Mouse (Mus musculus): ENCODE data around the gene Rbfox3. TPM values are rescaled to one million over a fixed set of nuclear protein-coding genes. Genes with fewer than 3 reads are reported as not detected.

Gene Rbfox3
- total and polyA plus RNA-seq, 3 experiments, result not detected

- H3K27me3 ChIP-seq (replicated peaks), result peaks cover 81% of the 10 kb centered on the region
- no peak overlapping the region for H3K9ac ChIP-seq (ENCODE audit: insufficient read depth, low read depth)
- in situ Hi-C loops (cut with MboI; ENCODE audit: low pct_ligation_motif_present, low pct_unique_long_range_greater_than_20kb, low sequenced_read_pairs), result no loop called here
Measured at GRCm38 (mm10) chr11:118770789-118771188, 140.6 kb downstream of the Rbfox3 start.

GRCm38 (mm10) chr11:118769542-118769941 is 141.9 kb downstream of the Rbfox3 start:
- Histone ChIP-seq H3K36me3 (replicated peaks in 1 of 2; ENCODE audit: control insufficient read depth in 1 of 2, insufficient read depth in 1 of 2, low read length in 1 of 2) (no peaks in the 10 kb centered on the region), H3K79me2 (replicated peaks; ENCODE audit: control insufficient read depth, extremely low read depth, insufficient read depth, poor library complexity, severe bottlenecking) (no peaks in the 10 kb centered on the region), H3K4me2 (ENCODE audit: insufficient read depth, low read depth, poor library complexity, severe bottlenecking) (no peak overlapping the region), H3K4me3 (replicated peaks in 1 of 3; ENCODE audit: low read depth in 2 of 3, low read length in 2 of 3, poor library complexity in 1 of 3) (no peak overlapping the region), H3K27ac (ENCODE audit: insufficient read depth, low read depth) (no peak overlapping the region), H3K4me1 (ENCODE audit: control insufficient read depth in 1 of 2, insufficient read depth in 2 of 2) (no peaks in the 10 kb centered on the region), H3K9ac (ENCODE audit: insufficient read depth, low read depth) (no peak overlapping the region), H3K27me3 (replicated peaks) (peaks cover 90% of the 10 kb centered on the region), H3K9me3 (replicated peaks; ENCODE audit: low read length) (no peaks in the 10 kb centered on the region)
- in situ Hi-C loops (cut with MboI; ENCODE audit: low pct_ligation_motif_present, low pct_unique_long_range_greater_than_20kb, low sequenced_read_pairs) (no loop called here), dilution Hi-C loops (cut with MboI; ENCODE audit: extremely low pct_ligation_motif_present, extremely low pct_unique_long_range_greater_than_20kb, low sequenced_read_pairs) (no loop called here)
- DNase-seq (ENCODE audit: extremely low read depth), result no peak
- TF ChIP-seq KAT2A (IDR thresholded peaks at IDR 0.05; ENCODE audit: insufficient replicate concordance, low read length), result no peak
- TF ChIP-seq USF1 (IDR thresholded peaks at IDR 0.05; ENCODE audit: low read depth, low read length), result no peak
- no peak for TF ChIP-seq IRF4 (IDR thresholded peaks at IDR 0.05; ENCODE audit: low read depth, low read length)
- TF ChIP-seq ZC3H11A (IDR thresholded peaks at IDR 0.05; ENCODE audit: low read depth, low read length), result no peak
- no peak for TF ChIP-seq CHD1 (IDR thresholded peaks at IDR 0.05; ENCODE audit: low read depth, low read length)
- no peak for TF ChIP-seq SIN3A (IDR thresholded peaks at IDR 0.05; ENCODE audit: low read length)
- no peak for TF ChIP-seq E2F4 (IDR thresholded peaks at IDR 0.05; ENCODE audit: insufficient replicate concordance, low read depth, low read length)
- TF ChIP-seq HCFC1 (IDR thresholded peaks at IDR 0.05; ENCODE audit: low read depth, low read length), result no peak
- TF ChIP-seq NRF1 (IDR thresholded peaks at IDR 0.05; ENCODE audit: low read depth, low read length), result no peak
- TF ChIP-seq NELFE (IDR thresholded peaks at IDR 0.05; ENCODE audit: low read depth, low read length), result no peak

More at GRCm38 (mm10) chr11:118770789-118771188, 140.6 kb downstream of the Rbfox3 start:
- Histone ChIP-seq H3K4me2 (ENCODE audit: insufficient read depth, low read depth, poor library complexity, severe bottlenecking) (no peak overlapping the region), H3K4me3 (replicated peaks in 1 of 3; ENCODE audit: low read depth in 2 of 3, low read length in 2 of 3, poor library complexity in 1 of 3) (no peak overlapping the region), H3K36me3 (replicated peaks in 1 of 2; ENCODE audit: control insufficient read depth in 1 of 2, insufficient read depth in 1 of 2, low read length in 1 of 2) (no peaks in the 10 kb centered on the region), H3K4me1 (ENCODE audit: control insufficient read depth in 1 of 2, insufficient read depth in 2 of 2) (no peaks in the 10 kb centered on the region), H3K27ac (ENCODE audit: insufficient read depth, low read depth) (no peak overlapping the region), H3K79me2 (replicated peaks; ENCODE audit: control insufficient read depth, extremely low read depth, insufficient read depth, poor library complexity, severe bottlenecking) (no peaks in the 10 kb centered on the region), H3K9me3 (replicated peaks; ENCODE audit: low read length) (no peaks in the 10 kb centered on the region)
- no peak for DNase-seq (ENCODE audit: extremely low read depth)
- dilution Hi-C loops (cut with MboI; ENCODE audit: extremely low pct_ligation_motif_present, extremely low pct_unique_long_range_greater_than_20kb, low sequenced_read_pairs), result no loop called here
- TF ChIP-seq TBP (conservative IDR thresholded peaks at IDR 0.05; ENCODE audit: low read depth, low read length) (no peak), JUN (IDR thresholded peaks at IDR 0.05; ENCODE audit: insufficient read depth, low read depth, low read length) (no peak), ZKSCAN1 (IDR thresholded peaks at IDR 0.05; ENCODE audit: borderline replicate concordance, low read depth, low read length) (no peak), MAZ (IDR thresholded peaks at IDR 0.05; ENCODE audit: low read depth, low read length) (no peak), UBTF (IDR thresholded peaks at IDR 0.05; ENCODE audit: low read depth, low read length) (no peak), USF2 (conservative IDR thresholded peaks at IDR 0.05; ENCODE audit: low read depth, low read length) (no peak), POLR2AphosphoS2 (IDR thresholded peaks at IDR 0.05; ENCODE audit: low read depth, low read length) (no peak), ELF1 (IDR thresholded peaks at IDR 0.05; ENCODE audit: low read depth, low read length) (no peak), RAD21 (IDR thresholded peaks at IDR 0.05; ENCODE audit: low read depth, low read length) (no peak), EP300 (IDR thresholded peaks at IDR 0.05; ENCODE audit: low read length) (no peak), CHD1 (IDR thresholded peaks at IDR 0.05; ENCODE audit: low read depth, low read length) (no peak), BHLHE40 (IDR thresholded peaks at IDR 0.05; ENCODE audit: low read depth, low read length) (no peak), POLR2A (IDR thresholded peaks at IDR 0.05; ENCODE audit: low read depth, low read length) (no peak), KAT2A (IDR thresholded peaks at IDR 0.05; ENCODE audit: insufficient replicate concordance, low read length) (no peak), CHD2 (IDR thresholded peaks at IDR 0.05; ENCODE audit: low read length) (no peak), MXI1 (IDR thresholded peaks at IDR 0.05; ENCODE audit: low read depth, low read length) (no peak), JUND (conservative IDR thresholded peaks at IDR 0.05; ENCODE audit: low read depth, low read length) (no peak), USF1 (IDR thresholded peaks at IDR 0.05; ENCODE audit: low read depth, low read length) (no peak), MEF2A (IDR thresholded peaks at IDR 0.05; ENCODE audit: borderline replicate concordance, low read depth, low read length) (no peak), ZNF384 (IDR thresholded peaks at IDR 0.05; ENCODE audit: low read depth, low read length) (no peak)

All from CH12.LX (cell line).